Mouse (Mus musculus): ENCODE measurements around the gene Tmem266. TPM values are rescaled to one million over a fixed set of nuclear protein-coding genes. Genes with fewer than 3 reads are reported as not detected.
A peak's percentile ranks its signal among the peaks of the same experiment; 100 is the strongest.

The Tmem266 gene
- polyA plus RNA-seq, 1 experiment = 47.5 TPM

- no peak for TF ChIP-seq CTCF (IDR thresholded peaks at IDR 0.05; ENCODE audit: borderline replicate concordance, insufficient read depth, low read depth, low read length)
- TF ChIP-seq POLR2A (IDR thresholded peaks at IDR 0.05; ENCODE audit: borderline replicate concordance, insufficient read depth, low read length) = no peak
- Histone ChIP-seq H3K27me3 (ENCODE audit: control insufficient read depth, insufficient read depth, low read length) (no peaks in the 10 kb centered on the region), H3K4me3 (replicated peaks; ENCODE audit: insufficient read depth, low read depth, low read length) (no peak overlapping the region), H3K4me1 (ENCODE audit: control insufficient read depth, insufficient read depth, low read length) (peaks cover 44% of the 10 kb centered on the region), H3K27ac (ENCODE audit: insufficient read depth, low read length) (no peak overlapping the region)
- DNase-seq = no peak
- WGBS = 64% methylated on average over 6 of the region's 6 CpGs
Observed at GRCm38 (mm10) chr9:55404976-55405702, 78.4 kb downstream of the Tmem266 start.

- Histone ChIP-seq H3K27ac (ENCODE audit: insufficient read depth, low read length) (no peak overlapping the region), H3K4me1 (ENCODE audit: control insufficient read depth, insufficient read depth, low read length) (peaks cover 42% of the 10 kb centered on the region), H3K27me3 (ENCODE audit: control insufficient read depth, insufficient read depth, low read length) (no peaks in the 10 kb centered on the region), H3K4me3 (replicated peaks; ENCODE audit: insufficient read depth, low read depth, low read length) (no peak overlapping the region)
- WGBS = 59% methylated on average over 2 of the region's 2 CpGs
- no peak for DNase-seq
- TF ChIP-seq POLR2A (IDR thresholded peaks at IDR 0.05; ENCODE audit: borderline replicate concordance, insufficient read depth, low read length) = no peak
- TF ChIP-seq CTCF (IDR thresholded peaks at IDR 0.05; ENCODE audit: borderline replicate concordance, insufficient read depth, low read depth, low read length) = no peak
Observed at GRCm38 (mm10) chr9:55406773-55407172, 80.1 kb downstream of the Tmem266 start.

GRCm38 (mm10) chr9:55408851-55409250, 82.1 kb downstream of the Tmem266 start:
- H3K27ac ChIP-seq (ENCODE audit: insufficient read depth, low read length) = no peak overlapping the region
- H3K4me3 ChIP-seq (replicated peaks; ENCODE audit: insufficient read depth, low read depth, low read length) = no peak overlapping the region
- WGBS = 23% methylated on average over 4 of the region's 4 CpGs

GRCm38 (mm10) chr9:55409833-55410232, 83.1 kb downstream of the Tmem266 start:
- Histone ChIP-seq H3K4me1 (ENCODE audit: control insufficient read depth, insufficient read depth, low read length) (peaks cover 21% of the 10 kb centered on the region), H3K27me3 (ENCODE audit: control insufficient read depth, insufficient read depth, low read length) (no peaks in the 10 kb centered on the region), H3K4me3 (replicated peaks; ENCODE audit: insufficient read depth, low read depth, low read length) (no peak overlapping the region), H3K27ac (ENCODE audit: insufficient read depth, low read length) (no peak overlapping the region)
- no peak for DNase-seq
- 56% methylated on average over 3 of the region's 3 CpGs for WGBS
- no peak for TF ChIP-seq POLR2A (IDR thresholded peaks at IDR 0.05; ENCODE audit: borderline replicate concordance, insufficient read depth, low read length)
- peak; percentile 51; the same call in 1 of the 2 replicates for TF ChIP-seq CTCF (IDR thresholded peaks at IDR 0.05; ENCODE audit: borderline replicate concordance, insufficient read depth, low read depth, low read length)

More at GRCm38 (mm10) chr9:55408851-55409250, 82.1 kb downstream of the Tmem266 start:
- Histone ChIP-seq H3K27me3 (ENCODE audit: control insufficient read depth, insufficient read depth, low read length) (no peaks in the 10 kb centered on the region), H3K4me1 (ENCODE audit: control insufficient read depth, insufficient read depth, low read length) (peaks cover 28% of the 10 kb centered on the region)
- TF ChIP-seq CTCF (IDR thresholded peaks at IDR 0.05; ENCODE audit: borderline replicate concordance, insufficient read depth, low read depth, low read length) (no peak), POLR2A (IDR thresholded peaks at IDR 0.05; ENCODE audit: borderline replicate concordance, insufficient read depth, low read length) (no peak)
- DNase-seq = no peak

- peaks cover 21% of the 10 kb centered on the region for H3K4me1 ChIP-seq (ENCODE audit: control insufficient read depth, insufficient read depth, low read length)
- no peak for DNase-seq
- no peak for TF ChIP-seq POLR2A (IDR thresholded peaks at IDR 0.05; ENCODE audit: borderline replicate concordance, insufficient read depth, low read length)
- TF ChIP-seq CTCF (IDR thresholded peaks at IDR 0.05; ENCODE audit: borderline replicate concordance, insufficient read depth, low read depth, low read length) = no peak
- no peak overlapping the region for H3K27ac ChIP-seq (ENCODE audit: insufficient read depth, low read length)
- 73% methylated on average over 6 of the region's 6 CpGs for WGBS
- no peak overlapping the region for H3K4me3 ChIP-seq (replicated peaks; ENCODE audit: insufficient read depth, low read depth, low read length)
- no peaks in the 10 kb centered on the region for H3K27me3 ChIP-seq (ENCODE audit: control insufficient read depth, insufficient read depth, low read length)
Observed at GRCm38 (mm10) chr9:55410430-55410829, 83.7 kb downstream of the Tmem266 start.

- TF ChIP-seq CTCF (IDR thresholded peaks at IDR 0.05; ENCODE audit: borderline replicate concordance, insufficient read depth, low read depth, low read length) (no peak), POLR2A (IDR thresholded peaks at IDR 0.05; ENCODE audit: borderline replicate concordance, insufficient read depth, low read length) (no peak)
- Histone ChIP-seq H3K4me1 (ENCODE audit: control insufficient read depth, insufficient read depth, low read length) (peaks cover 21% of the 10 kb centered on the region), H3K4me3 (replicated peaks; ENCODE audit: insufficient read depth, low read depth, low read length) (no peak overlapping the region), H3K27ac (ENCODE audit: insufficient read depth, low read length) (0 out of 2 replicates have a peak overlapping the region, but pooled peaks have one; percentile 13), H3K27me3 (ENCODE audit: control insufficient read depth, insufficient read depth, low read length) (no peaks in the 10 kb centered on the region)
- 50% methylated on average over 6 of the region's 6 CpGs for WGBS
- DNase-seq = no peak
Observed at GRCm38 (mm10) chr9:55411154-55411553, 84.4 kb downstream of the Tmem266 start.

GRCm38 (mm10) chr9:55421786-55422185, 95.1 kb downstream of the Tmem266 start:
- Histone ChIP-seq H3K27ac (ENCODE audit: insufficient read depth, low read length) (no peak overlapping the region), H3K4me1 (ENCODE audit: control insufficient read depth, insufficient read depth, low read length) (peaks cover 21% of the 10 kb centered on the region), H3K4me3 (replicated peaks; ENCODE audit: insufficient read depth, low read depth, low read length) (no peak overlapping the region), H3K27me3 (ENCODE audit: control insufficient read depth, insufficient read depth, low read length) (no peaks in the 10 kb centered on the region)
- DNase-seq = no peak
- TF ChIP-seq POLR2A (IDR thresholded peaks at IDR 0.05; ENCODE audit: borderline replicate concordance, insufficient read depth, low read length) = no peak
- no peak for TF ChIP-seq CTCF (IDR thresholded peaks at IDR 0.05; ENCODE audit: borderline replicate concordance, insufficient read depth, low read depth, low read length)
- WGBS = 89% methylated on average over 3 of the region's 3 CpGs

Measured in cerebellum, adult 2 months (tissue).